Mouse (Mus musculus) limb, embryonic 14.5 days (tissue): ENCODE results near the gene Tprkb. TPM values are rescaled to one million over a fixed set of nuclear protein-coding genes. Genes with fewer than 3 reads are reported as not detected.
"Not testable (repeated sequence)": the region's sequence is repeated elsewhere in the genome, so short reads cannot be mapped to it uniquely, and the experiment has no call there.

Source experiments
- ATAC-seq: fragments of 200-750 bp; cut with Nextera tagmentation; 2 replicates; pipeline ENCODE4 v1.8.0; 2017; ENCODE audit warnings: low read depth, moderate number of reproducible peaks, moderate TSS enrichment; ENCODE audit not compliant: low FRiP score
- DNase-seq: peaks from one replicate; pipeline ENCODE4 v3.0.0-alpha.2; 2015; ENCODE audit warnings: low spot score
- H3K27ac ChIP-seq: fragments of 300-500 bp; sonication (generic); replicated peaks from 2 replicates; pipeline ENCODE4 v1.5.1; 2014; ENCODE audit warnings: low read depth, mild to moderate bottlenecking, low read length, moderate library complexity, mixed read lengths
- H3K27me3 ChIP-seq: fragments of 300-500 bp; sonication (generic); 2 replicates; pipeline ENCODE4 v1.6.1; 2014; ENCODE audit warnings: low read length, mixed read lengths; ENCODE audit not compliant: control insufficient read depth, insufficient read depth
- H3K36me3 ChIP-seq: fragments of 300-500 bp; sonication (generic); 2 replicates; pipeline ENCODE4 v1.6.1; 2014; ENCODE audit warnings: mild to moderate bottlenecking, low read length, moderate library complexity, mixed read lengths; ENCODE audit not compliant: control insufficient read depth, insufficient read depth
- H3K4me1 ChIP-seq: fragments of 300-500 bp; sonication (generic); 2 replicates; pipeline ENCODE4 v1.6.1; 2014; ENCODE audit warnings: antibody characterized with exemption, low read length, mixed read lengths; ENCODE audit not compliant: control insufficient read depth, insufficient read depth
- H3K4me2 ChIP-seq: fragments of 300-500 bp; sonication (generic); replicated peaks from 2 replicates; pipeline ENCODE4 v1.6.1; 2014; ENCODE audit warnings: low read depth, mild to moderate bottlenecking, low read length, moderate library complexity; ENCODE audit not compliant: severe bottlenecking
- H3K4me3 ChIP-seq: fragments of 300-500 bp; sonication (generic); replicated peaks from 2 replicates; pipeline ENCODE4 v1.5.1; 2014; ENCODE audit warnings: low read length
- H3K9ac ChIP-seq: fragments of 300-500 bp; sonication (generic); 2 replicates; pipeline ENCODE4 v1.6.1; 2014; ENCODE audit warnings: mild to moderate bottlenecking, low read depth, low read length, moderate library complexity; ENCODE audit not compliant: severe bottlenecking
- H3K9me3 ChIP-seq: fragments of 300-500 bp; sonication (generic); 2 replicates; pipeline ENCODE4 v1.6.1; 2016; ENCODE audit warnings: low read length; ENCODE audit not compliant: control insufficient read depth
- POLR2A ChIP-seq: fragments of 200-500 bp; IDR thresholded peaks from 2 replicates; pipeline ENCODE4 v1.8.0; 2012; ENCODE audit warnings: inconsistent platforms, mild to moderate bottlenecking, moderate library complexity, borderline replicate concordance; ENCODE audit not compliant: insufficient read depth, insufficient read length; ENCODE audit errors: extremely low read depth
- WGBS: fragments of 180-500 bp; shearing (Covaris S2); extraction: QIAGEN DNeasy Blood & Tissue Kit; methylation state at CpG from one replicate; pipeline ENCODE4 v1.1.7; 2014; 5-methylcytosine and 5-hydroxymethylcytosine counted together
- polyA plus RNA-seq, 2 experiments: library from polyadenylated mRNA; depleted of rRNA in 1 of 2; stranded (reverse) in 1 of 2; unstranded in 1 of 2; fragments of >200 nt; fragmentation: Nextera tagmentation in 1 of 2; extraction: Ambion mirVana in 1 of 2; gene quantifications; 2 replicates each; pipeline versions ENCODE4 v1.2.1 to v1.2.3; 2012 to 2014

Tprkb gene
- polyA plus RNA-seq, 2 experiments: 25.8 to 30.1 TPM

DNA sequence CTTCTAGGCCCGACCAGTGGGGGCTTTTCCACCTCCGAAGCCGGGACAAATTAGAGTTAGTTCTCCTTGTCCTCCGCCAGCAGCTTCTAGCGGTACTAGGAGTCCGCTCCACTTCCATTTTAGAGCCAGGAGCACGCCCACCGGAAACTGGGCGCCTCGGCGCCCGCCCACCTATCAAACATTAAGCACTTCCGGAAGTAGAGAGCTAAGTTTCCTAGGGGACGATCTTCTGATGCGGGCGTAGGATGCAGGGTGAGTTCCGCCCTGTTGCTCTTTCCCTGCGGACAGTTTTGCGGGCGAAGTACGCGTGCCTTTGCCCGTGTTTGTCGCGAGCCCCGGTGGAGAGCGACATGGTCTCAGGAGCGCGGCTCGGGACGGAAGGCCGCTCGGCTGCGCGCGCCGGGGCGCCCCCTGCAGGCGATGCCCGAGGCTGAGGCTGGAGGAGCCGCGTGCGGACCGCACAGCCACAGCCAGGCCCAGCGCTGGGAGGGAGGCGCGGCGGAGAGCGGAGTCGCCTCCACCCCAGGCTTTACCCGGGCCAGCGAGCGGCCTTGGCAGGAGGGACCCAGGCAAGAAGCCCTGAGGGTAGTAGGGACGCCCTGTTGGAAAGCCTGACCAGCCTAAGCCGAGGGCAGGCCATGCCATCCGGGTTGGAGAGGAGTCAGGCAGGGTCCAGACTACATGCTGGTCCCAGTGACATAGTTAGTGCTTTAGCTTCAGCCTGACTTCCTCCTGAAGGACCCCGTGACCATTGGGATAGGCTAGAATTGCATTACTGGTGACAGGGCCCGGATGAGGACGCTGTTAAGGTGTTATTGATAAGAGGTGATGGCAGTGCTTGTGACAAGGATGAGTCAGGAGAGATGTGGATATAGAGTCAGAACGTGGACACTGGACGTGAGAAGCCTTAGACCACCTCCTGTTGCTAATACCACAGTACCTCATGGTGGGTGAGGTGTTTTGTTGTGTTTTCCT, 4.2 kb downstream of the Tprkb start, which contains the start of gene Nat8f1:
TSS of gene Nat8f1 (minus strand) at position 149 of the 975 bp plus-strand sequence.
- Histone ChIP-seq H3K27ac (peak within 1 kb of the TSS; percentile 65), H3K9ac (peak within 1 kb of the TSS; percentile 72), H3K4me3 (peak within 1 kb of the TSS; percentile 44), H3K4me1 (peaks cover 10% of the 10 kb centered on the region; the same call in 1 of the 2 replicates), H3K4me2 (peak within 1 kb of the TSS; percentile 72)
- H3K27me3 ChIP-seq, H3K36me3 ChIP-seq, H3K9me3 ChIP-seq: not testable (repeated sequence)
- DNase-seq (peak; percentile 93), ATAC-seq (peak; percentile 94)
- TF ChIP-seq POLR2A: peak; percentile 31; the same call in 1 of the 2 replicates
- WGBS: under 1% methylated on average over 57 of the region's 61 CpGs

DNA sequence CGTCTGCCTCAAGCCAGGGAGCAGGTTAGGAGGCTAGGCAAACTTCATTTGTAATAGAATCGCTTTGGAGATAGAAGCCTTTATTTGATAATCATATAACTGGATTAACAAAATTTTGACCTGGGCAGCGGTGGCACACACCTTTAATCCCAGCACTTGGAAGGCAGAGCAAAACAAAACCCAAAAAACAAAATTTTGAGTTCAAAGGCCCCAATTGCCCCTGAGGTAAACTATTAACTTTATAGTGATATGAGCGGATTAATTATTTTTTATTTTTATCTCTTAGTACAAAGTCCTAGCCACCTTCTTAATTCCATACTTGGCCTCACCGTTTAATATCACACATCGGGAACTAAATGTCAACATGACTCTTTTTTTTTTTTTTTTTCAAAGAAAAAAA, 4.9 kb downstream of the Tprkb start:
- Histone ChIP-seq H3K27me3 (no peaks in the 10 kb centered on the region), H3K4me3 (peak overlapping the region; percentile 44), H3K36me3 (peaks cover 6% of the 10 kb centered on the region; the same call in 1 of the 2 replicates), H3K9me3 (no peaks in the 10 kb centered on the region), H3K9ac (peak overlapping the region; percentile 72), H3K4me2 (peak overlapping the region; percentile 65), H3K27ac (no peak overlapping the region), H3K4me1 (peaks cover 10% of the 10 kb centered on the region; the same call in 1 of the 2 replicates)
- 82% methylated on average over 6 of the region's 6 CpGs for WGBS
- DNase-seq (no peak), ATAC-seq (no peak)
- TF ChIP-seq POLR2A: no peak

DNA sequence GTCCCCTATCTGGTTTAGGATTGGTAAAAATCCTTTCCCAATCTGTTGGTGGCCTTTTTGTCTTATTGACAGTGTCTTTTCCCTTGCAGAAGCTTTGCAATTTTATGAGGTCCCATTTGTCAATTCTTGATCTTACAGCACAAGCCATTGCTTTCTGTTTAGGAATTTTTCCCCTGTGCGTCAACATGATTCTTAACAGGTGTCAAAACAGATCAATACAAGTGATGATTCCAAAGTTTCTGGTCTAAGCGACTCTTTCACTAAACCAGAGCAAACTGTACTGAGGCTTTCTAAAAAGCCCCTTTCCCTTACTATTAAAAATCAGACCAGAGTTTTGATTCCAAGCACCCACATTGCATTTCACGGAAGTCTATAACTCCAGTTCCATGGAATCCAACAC, 6.7 kb downstream of the Tprkb start:
- not testable (repeated sequence) for H3K9ac ChIP-seq, H3K4me2 ChIP-seq, DNase-seq, ATAC-seq, H3K27me3 ChIP-seq, H3K9me3 ChIP-seq, H3K27ac ChIP-seq, H3K4me3 ChIP-seq
- peaks cover 10% of the 10 kb centered on the region; the same call in 1 of the 2 replicates for H3K4me1 ChIP-seq
- peaks cover 21% of the 10 kb centered on the region for H3K36me3 ChIP-seq
- 97% methylated on average over 3 of the region's 3 CpGs for WGBS

DNA sequence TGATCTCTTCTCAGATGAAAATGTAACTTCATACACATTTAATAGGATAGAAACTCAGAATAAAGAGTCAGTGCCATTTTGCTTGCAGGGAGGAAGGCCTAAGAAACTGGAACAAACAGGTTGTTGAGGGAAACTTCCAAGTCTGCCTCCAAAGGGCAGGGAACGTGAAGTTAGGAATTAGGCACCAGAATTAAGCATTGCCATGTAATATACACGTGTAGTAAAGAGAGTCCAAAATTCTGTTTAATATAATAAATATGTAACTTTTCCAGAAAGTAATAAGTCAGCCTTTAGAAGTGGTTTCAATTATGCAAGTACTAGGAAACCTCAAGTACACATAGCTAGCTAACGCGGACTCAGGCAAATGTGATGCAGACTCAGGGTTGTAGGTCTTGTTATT, 7.7 kb downstream of the Tprkb start:
- no peak overlapping the region for H3K9ac ChIP-seq
- 72% methylated on average over 4 of the region's 4 CpGs for WGBS
- ATAC-seq: no peak
- no peak overlapping the region for H3K4me3 ChIP-seq
- no peak for DNase-seq
- H3K9me3 ChIP-seq: no peaks in the 10 kb centered on the region
- H3K27ac ChIP-seq: no peak overlapping the region
- peaks cover 29% of the 10 kb centered on the region for H3K36me3 ChIP-seq
- no peak for TF ChIP-seq POLR2A
- H3K4me1 ChIP-seq: peaks cover 10% of the 10 kb centered on the region; the same call in 1 of the 2 replicates
- no peak overlapping the region for H3K4me2 ChIP-seq
- no peaks in the 10 kb centered on the region for H3K27me3 ChIP-seq

DNA sequence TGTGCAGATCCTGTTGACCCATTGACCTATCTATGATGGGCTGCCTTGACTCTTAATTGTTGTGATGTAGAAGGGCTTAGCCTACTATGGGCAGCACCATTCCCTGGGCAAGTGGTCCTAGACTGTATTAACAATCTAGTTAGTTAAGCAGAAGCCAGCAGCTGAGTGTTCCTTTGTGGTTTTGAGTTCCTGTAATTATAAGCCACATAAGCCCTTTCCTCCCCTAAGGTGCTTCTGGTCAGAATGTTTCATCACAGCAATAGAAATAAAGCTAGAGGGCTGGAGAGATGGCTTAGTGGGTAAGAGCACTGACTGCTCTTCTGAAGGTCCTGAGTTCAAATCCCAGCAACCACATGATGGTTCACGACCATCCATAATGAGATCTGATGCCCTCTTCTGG, 12.0 kb downstream of the Tprkb start:
- H3K36me3 ChIP-seq: peaks cover 67% of the 10 kb centered on the region
- H3K27me3 ChIP-seq: no peaks in the 10 kb centered on the region
- no peak overlapping the region for H3K9ac ChIP-seq
- no peak overlapping the region for H3K4me2 ChIP-seq
- no peak overlapping the region for H3K27ac ChIP-seq
- H3K4me1 ChIP-seq: no peaks in the 10 kb centered on the region
- TF ChIP-seq POLR2A: no peak
- ATAC-seq (no peak), DNase-seq (no peak)
- 84% methylated on average over 1 of the region's 1 CpGs for WGBS
- no peak overlapping the region for H3K4me3 ChIP-seq
- H3K9me3 ChIP-seq: no peaks in the 10 kb centered on the region
